Mouse (Mus musculus): ENCODE results near the gene AL731706.1. TPM values are rescaled to one million over a fixed set of nuclear protein-coding genes. Genes with fewer than 3 reads are reported as not detected.

AL731706.1 gene
- total and polyA plus RNA-seq, 3 experiments: 13.5 to 14.2 TPM; not detected in 1

GRCm38 (mm10) chr2:136837994-136838393 is 53.2 kb downstream of the AL731706.1 start:
- Histone ChIP-seq H3K27ac (ENCODE audit: control insufficient read depth, low read depth, low read length) (no peak overlapping the region), H3K27me3 (ENCODE audit: control insufficient read depth in 1 of 2, insufficient read depth in 2 of 2, low read length in 2 of 2) (no peaks in the 10 kb centered on the region), H3K36me3 (ENCODE audit: control insufficient read depth in 1 of 2, insufficient read depth in 2 of 2, low read length in 2 of 2) (no peaks in the 10 kb centered on the region), H3K4me3 (ENCODE audit: control insufficient read depth in 1 of 2, insufficient read depth in 1 of 2, low read depth in 2 of 2, low read length in 2 of 2) (no peak overlapping the region), H3K4me1 (ENCODE audit: control insufficient read depth in 1 of 2, insufficient read depth in 2 of 2, low read length in 2 of 2) (no peaks in the 10 kb centered on the region), H3K79me2 (ENCODE audit: control insufficient read depth, insufficient read depth, low read length, poor library complexity) (no peaks in the 10 kb centered on the region), H3K9ac (ENCODE audit: control insufficient read depth, low read depth, low read length, poor library complexity, severe bottlenecking) (no peak overlapping the region), H3K9me3 (replicated peaks; ENCODE audit: insufficient read depth, low read length) (no peaks in the 10 kb centered on the region)
- DNase-seq (ENCODE audit: low read depth, low spot score): no peak
- TF ChIP-seq SMC3 (IDR thresholded peaks at IDR 0.05; ENCODE audit: low read depth, low read length) (no peak), CHD2 (IDR thresholded peaks at IDR 0.05; ENCODE audit: low read length) (no peak), MAZ (IDR thresholded peaks at IDR 0.05; ENCODE audit: low read depth, low read length) (no peak), EP300 (IDR thresholded peaks at IDR 0.05; ENCODE audit: low read depth in 1 of 2, low read length in 2 of 2) (no peak), HCFC1 (IDR thresholded peaks at IDR 0.05; ENCODE audit: low read depth, low read length) (no peak), GABPA (IDR thresholded peaks at IDR 0.05; ENCODE audit: low read depth, low read length) (no peak), BHLHE40 (IDR thresholded peaks at IDR 0.05; ENCODE audit: borderline replicate concordance, low read depth, low read length) (no peak), TCF12 (IDR thresholded peaks at IDR 0.05; ENCODE audit: low read depth, low read length) (no peak)

GRCm38 (mm10) chr2:136835882-136836281 is 55.3 kb downstream of the AL731706.1 start:
- no peak for DNase-seq (ENCODE audit: low read depth, low spot score)
- Histone ChIP-seq H3K9me3 (replicated peaks; ENCODE audit: insufficient read depth, low read length) (no peaks in the 10 kb centered on the region), H3K4me3 (ENCODE audit: control insufficient read depth in 1 of 2, insufficient read depth in 1 of 2, low read depth in 2 of 2, low read length in 2 of 2) (no peak overlapping the region), H3K4me1 (ENCODE audit: control insufficient read depth in 1 of 2, insufficient read depth in 2 of 2, low read length in 2 of 2) (no peaks in the 10 kb centered on the region), H3K27me3 (ENCODE audit: control insufficient read depth in 1 of 2, insufficient read depth in 2 of 2, low read length in 2 of 2) (no peaks in the 10 kb centered on the region), H3K27ac (ENCODE audit: control insufficient read depth, low read depth, low read length) (no peak overlapping the region), H3K36me3 (ENCODE audit: control insufficient read depth in 1 of 2, insufficient read depth in 2 of 2, low read length in 2 of 2) (no peaks in the 10 kb centered on the region), H3K9ac (ENCODE audit: control insufficient read depth, low read depth, low read length, poor library complexity, severe bottlenecking) (no peak overlapping the region), H3K79me2 (ENCODE audit: control insufficient read depth, insufficient read depth, low read length, poor library complexity) (no peaks in the 10 kb centered on the region)
- TF ChIP-seq MAX (IDR thresholded peaks at IDR 0.05; ENCODE audit: low read length) (no peak), POLR2AphosphoS2 (IDR thresholded peaks at IDR 0.05; ENCODE audit: low read length) (no peak), TCF12 (IDR thresholded peaks at IDR 0.05; ENCODE audit: low read depth, low read length) (no peak)

- no peaks in the 10 kb centered on the region for H3K36me3 ChIP-seq (ENCODE audit: control insufficient read depth in 1 of 2, insufficient read depth in 2 of 2, low read length in 2 of 2)
- DNase-seq (ENCODE audit: low read depth, low spot score): no peak
- TF ChIP-seq KAT2A (conservative IDR thresholded peaks at IDR 0.05; ENCODE audit: low read depth, low read length): no peak
- TF ChIP-seq BHLHE40 (IDR thresholded peaks at IDR 0.05; ENCODE audit: borderline replicate concordance, low read depth, low read length): no peak
- no peak for TF ChIP-seq ZKSCAN1 (IDR thresholded peaks at IDR 0.05; ENCODE audit: low read depth, low read length)
- TF ChIP-seq POLR2A (IDR thresholded peaks at IDR 0.05; ENCODE audit: control insufficient read depth in 1 of 2, insufficient read depth in 1 of 2, low read depth in 1 of 2, low read length in 2 of 2, poor library complexity in 1 of 2): no peak
- no peak for TF ChIP-seq GABPA (IDR thresholded peaks at IDR 0.05; ENCODE audit: low read depth, low read length)
- TF ChIP-seq USF1 (IDR thresholded peaks at IDR 0.05; ENCODE audit: low read depth, low read length): no peak
- no peak for TF ChIP-seq POLR2AphosphoS5 (IDR thresholded peaks at IDR 0.05; ENCODE audit: borderline replicate concordance, low read depth, low read length)
- no peaks in the 10 kb centered on the region for H3K79me2 ChIP-seq (ENCODE audit: control insufficient read depth, insufficient read depth, low read length, poor library complexity)
- no peaks in the 10 kb centered on the region for H3K9me3 ChIP-seq (replicated peaks; ENCODE audit: insufficient read depth, low read length)
- no peak overlapping the region for H3K9ac ChIP-seq (ENCODE audit: control insufficient read depth, low read depth, low read length, poor library complexity, severe bottlenecking)
- no peak overlapping the region for H3K27ac ChIP-seq (ENCODE audit: control insufficient read depth, low read depth, low read length)
- no peaks in the 10 kb centered on the region for H3K27me3 ChIP-seq (ENCODE audit: control insufficient read depth in 1 of 2, insufficient read depth in 2 of 2, low read length in 2 of 2)
- H3K4me1 ChIP-seq (ENCODE audit: control insufficient read depth in 1 of 2, insufficient read depth in 2 of 2, low read length in 2 of 2): no peaks in the 10 kb centered on the region
- no peak overlapping the region for H3K4me3 ChIP-seq (ENCODE audit: control insufficient read depth in 1 of 2, insufficient read depth in 1 of 2, low read depth in 2 of 2, low read length in 2 of 2)
Measured at GRCm38 (mm10) chr2:136834715-136835075, 56.5 kb downstream of the AL731706.1 start.

All from MEL (cell line).